Mouse (Mus musculus): ENCODE measurements around the gene Upb1.
"Not testable (repeated sequence)": the region's sequence is repeated elsewhere in the genome, so short reads cannot be mapped to it uniquely, and the experiment has no call there.

Upb1 gene

GRCm38 (mm10) chr10:75400958-75401357 is at the start of gene Upb1:
Gene Upb1, plus strand, starts transcription at chr10:75401115.
- no peak for DNase-seq (ENCODE audit: extremely low read depth, low read depth, low spot score)

GRCm38 (mm10) chr10:75352541-75352940 is 48.4 kb upstream of the Upb1 start:
- DNase-seq (ENCODE audit: extremely low read depth, low read depth, low spot score): no peak

- DNase-seq (ENCODE audit: extremely low read depth, low read depth, low spot score): not testable (repeated sequence)
Observed at GRCm38 (mm10) chr10:75353838-75354241, 47.1 kb upstream of the Upb1 start.

GRCm38 (mm10) chr10:75355341-75355740 is 45.6 kb upstream of the Upb1 start:
- no peak for DNase-seq (ENCODE audit: extremely low read depth, low read depth, low spot score)

- not testable (repeated sequence) for DNase-seq (ENCODE audit: extremely low read depth, low read depth, low spot score)
Observed at GRCm38 (mm10) chr10:75364214-75364690, 36.7 kb upstream of the Upb1 start.

- DNase-seq (ENCODE audit: extremely low read depth, low read depth, low spot score): no peak
Observed at GRCm38 (mm10) chr10:75364796-75365195, 36.1 kb upstream of the Upb1 start.

- DNase-seq (ENCODE audit: extremely low read depth, low read depth, low spot score): no peak
Observed at GRCm38 (mm10) chr10:75365231-75365633, 35.7 kb upstream of the Upb1 start.

GRCm38 (mm10) chr10:75373655-75374351 is 27.1 kb upstream of the Upb1 start:
- DNase-seq (ENCODE audit: extremely low read depth, low read depth, low spot score): peak; percentile 5

GRCm38 (mm10) chr10:75378688-75379087 is 22.2 kb upstream of the Upb1 start:
- DNase-seq (ENCODE audit: extremely low read depth, low read depth, low spot score): peak; percentile 54

GRCm38 (mm10) chr10:75390156-75390555 is 10.8 kb upstream of the Upb1 start:
- DNase-seq (ENCODE audit: extremely low read depth, low read depth, low spot score): no peak

- DNase-seq (ENCODE audit: extremely low read depth, low read depth, low spot score): no peak
Observed at GRCm38 (mm10) chr10:75390832-75391231, 10.1 kb upstream of the Upb1 start.

GRCm38 (mm10) chr10:75394796-75395195 is 6.1 kb upstream of the Upb1 start:
- DNase-seq (ENCODE audit: extremely low read depth, low read depth, low spot score): no peak

GRCm38 (mm10) chr10:75396966-75397365 is 3.9 kb upstream of the Upb1 start:
- DNase-seq (ENCODE audit: extremely low read depth, low read depth, low spot score): no peak

GRCm38 (mm10) chr10:75405916-75406315 is 5.0 kb downstream of the Upb1 start:
- no peak for DNase-seq (ENCODE audit: extremely low read depth, low read depth, low spot score)

- no peak for DNase-seq (ENCODE audit: extremely low read depth, low read depth, low spot score)
Observed at GRCm38 (mm10) chr10:75406755-75407154, 5.8 kb downstream of the Upb1 start.

- no peak for DNase-seq (ENCODE audit: extremely low read depth, low read depth, low spot score)
Observed at GRCm38 (mm10) chr10:75407741-75408140, 6.8 kb downstream of the Upb1 start.

- DNase-seq (ENCODE audit: extremely low read depth, low read depth, low spot score): not testable (repeated sequence)
Observed at GRCm38 (mm10) chr10:75411343-75412113, 10.6 kb downstream of the Upb1 start.

- no peak for DNase-seq (ENCODE audit: extremely low read depth, low read depth, low spot score)
Observed at GRCm38 (mm10) chr10:75412114-75413103, 11.5 kb downstream of the Upb1 start.

GRCm38 (mm10) chr10:75414925-75415324 is 14.0 kb downstream of the Upb1 start:
- DNase-seq (ENCODE audit: extremely low read depth, low read depth, low spot score): no peak

- DNase-seq (ENCODE audit: extremely low read depth, low read depth, low spot score): no peak
Observed at GRCm38 (mm10) chr10:75417363-75418042, 16.6 kb downstream of the Upb1 start.
